Mouse (Mus musculus) skeletal muscle tissue, adult 2 months (tissue): Measurements from ENCODE around the gene Il11ra1.
"Not testable (repeated sequence)": the region's sequence is repeated elsewhere in the genome, so short reads cannot be mapped to it uniquely, and the experiment has no call there.

Experiments used
- DNase-seq: peaks from one replicate; pipeline ENCODE4 v3.0.0-alpha.2; 2012; ENCODE audit warnings: low read depth, low spot score

Gene Il11ra1

GRCm38 (mm10) chr4:41754797-41755337 lies 55.1 kb downstream of the Il11ra1 start, which contains the start of gene Galt:
Gene Galt (plus strand): TSS chr4:41755228.
- no peak for DNase-seq

DNA sequence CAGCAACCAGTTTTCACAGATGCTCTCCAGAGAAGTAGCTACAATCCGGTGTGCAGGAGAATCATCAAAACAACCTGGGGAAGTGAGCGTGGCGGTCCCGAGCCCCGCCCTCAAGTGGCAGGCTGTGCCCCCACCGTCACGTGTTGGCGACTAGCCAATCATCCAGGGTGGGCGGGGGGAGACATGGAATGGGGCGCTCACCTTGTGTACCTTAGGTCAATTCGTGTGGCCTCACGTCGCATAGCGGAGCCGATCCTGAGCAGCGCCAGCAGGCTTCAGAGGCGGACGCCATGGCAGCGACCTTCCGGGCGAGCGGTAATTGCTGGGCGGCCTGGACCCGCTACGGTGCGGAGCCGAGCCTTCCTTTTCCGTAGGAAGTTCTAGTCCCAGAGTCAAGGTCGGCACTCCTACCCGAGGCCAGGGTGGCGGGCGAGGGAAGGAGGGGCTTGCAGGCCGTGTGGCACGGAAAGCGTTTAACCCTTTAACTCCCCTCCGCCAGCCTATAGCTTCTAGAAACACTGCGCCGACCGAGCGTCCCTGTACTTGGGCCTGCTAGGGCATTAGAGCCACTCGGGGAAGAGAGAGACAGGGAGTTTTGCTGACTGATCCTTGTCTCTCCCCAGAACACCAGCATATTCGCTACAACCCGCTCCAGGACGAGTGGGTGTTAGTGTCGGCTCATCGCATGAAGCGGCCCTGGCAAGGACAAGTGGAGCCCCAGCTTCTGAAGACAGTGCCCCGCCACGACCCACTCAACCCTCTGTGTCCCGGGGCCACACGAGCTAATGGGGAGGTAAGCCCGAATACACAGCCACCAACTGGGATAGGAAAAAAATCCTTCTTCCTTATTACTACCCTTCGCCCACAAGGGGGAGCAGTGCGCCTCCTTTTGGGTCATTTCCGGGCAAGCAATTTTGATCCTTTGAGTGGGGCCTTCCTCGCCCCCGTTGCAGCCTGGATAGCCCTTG lies 55.8 kb downstream of the Il11ra1 start, which contains the start of gene Sigmar1:
Gene Sigmar1, minus strand, starts transcription at position 820 of the 968 bp plus-strand sequence.
- DNase-seq = peak; percentile 78

DNA sequence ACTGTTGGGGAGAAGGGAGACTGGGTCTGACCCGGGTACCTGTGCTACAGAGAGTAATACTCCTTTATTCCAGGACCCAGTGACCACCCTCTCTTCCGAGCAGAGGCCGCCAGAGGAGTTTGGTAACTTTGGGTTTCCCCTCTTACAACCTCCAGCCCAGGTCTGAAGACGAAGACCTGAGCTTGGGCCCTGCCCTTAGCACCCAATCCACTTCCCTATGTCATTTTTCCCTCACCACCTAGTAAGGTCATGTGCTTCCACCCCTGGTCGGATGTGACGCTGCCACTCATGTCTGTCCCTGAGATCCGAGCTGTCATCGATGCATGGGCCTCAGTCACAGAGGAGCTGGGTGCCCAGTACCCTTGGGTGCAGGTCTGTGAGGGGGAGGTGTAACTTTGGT lies 56.7 kb downstream of the Il11ra1 start:
- DNase-seq = no peak

GRCm38 (mm10) chr4:41757321-41757720 lies 57.5 kb downstream of the Il11ra1 start:
- DNase-seq = no peak

DNA sequence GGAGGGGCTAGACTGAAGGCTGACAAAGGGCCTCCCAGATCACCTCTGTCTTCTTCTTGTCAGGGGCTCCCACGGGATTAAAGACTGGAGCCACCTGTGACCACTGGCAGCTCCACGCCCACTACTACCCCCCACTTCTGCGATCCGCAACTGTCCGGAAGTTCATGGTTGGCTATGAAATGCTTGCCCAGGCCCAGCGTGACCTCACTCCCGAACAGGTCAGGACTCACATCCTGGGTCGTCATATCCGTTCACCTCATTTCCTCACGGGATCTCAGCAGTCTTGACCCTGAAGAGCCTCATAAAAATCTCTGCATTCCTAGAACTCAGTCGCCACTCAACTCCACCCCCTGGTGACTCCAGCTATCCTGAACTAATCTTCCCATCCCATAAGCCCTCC lies 58.2 kb downstream of the Il11ra1 start:
- DNase-seq = no peak

DNA sequence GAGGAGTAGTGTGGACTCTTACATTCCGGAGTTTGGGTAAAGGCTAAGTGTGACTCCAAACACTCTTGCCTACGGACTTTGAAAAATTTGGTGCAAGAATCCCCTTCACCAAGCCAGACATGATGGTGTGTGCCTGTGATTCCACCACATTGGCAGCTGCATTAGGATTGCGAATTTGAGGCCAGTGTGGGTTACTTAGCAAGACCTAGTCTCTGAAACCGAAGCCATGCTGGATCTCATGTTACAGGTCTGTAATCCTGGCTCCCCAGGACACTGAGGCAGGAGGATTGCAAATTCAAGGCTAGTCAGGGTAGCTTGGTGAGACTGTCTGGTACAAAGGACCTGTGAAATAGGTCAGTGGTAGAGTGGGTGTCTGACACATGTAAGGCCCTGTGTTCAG lies 58.9 kb downstream of the Il11ra1 start:
- DNase-seq = no peak

GRCm38 (mm10) chr4:41759206-41759605 lies 59.4 kb downstream of the Il11ra1 start:
- DNase-seq = no peak

DNA sequence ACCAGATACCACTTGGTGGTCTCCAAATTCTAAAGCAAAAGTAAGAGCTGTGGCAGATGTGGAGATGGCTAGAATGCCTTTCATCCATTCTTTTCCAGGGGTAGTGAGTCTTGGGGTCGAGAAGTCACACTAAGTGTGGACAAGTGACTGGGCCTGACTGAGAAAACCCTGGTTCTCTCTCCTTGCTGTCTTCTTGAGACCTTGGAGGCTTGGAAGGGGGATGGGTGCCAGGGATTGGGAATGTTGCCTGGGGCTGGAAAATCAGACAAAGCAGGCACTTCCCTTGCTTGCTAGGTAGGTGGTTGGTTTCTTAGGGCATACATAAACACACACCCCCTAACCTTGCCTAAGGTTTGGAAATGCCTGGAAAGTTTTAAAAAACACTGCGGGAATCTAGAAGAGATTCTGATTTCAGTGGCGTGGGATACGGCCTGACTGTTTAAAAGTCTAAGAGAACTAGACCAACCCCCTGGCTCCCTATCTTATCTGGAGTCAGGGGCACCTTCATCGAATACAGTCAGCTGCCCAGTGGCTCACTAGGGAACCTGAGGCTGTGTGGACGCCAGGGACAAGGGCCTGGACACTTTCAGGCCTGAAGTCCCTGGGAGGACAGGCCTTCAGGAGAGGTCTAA lies 60.0 kb downstream of the Il11ra1 start:
- no peak for DNase-seq

GRCm38 (mm10) chr4:41760288-41760721 lies 60.5 kb downstream of the Il11ra1 start:
- peak; percentile 96 for DNase-seq

- DNase-seq = no peak
Measured at GRCm38 (mm10) chr4:41760911-41761310, 61.1 kb downstream of the Il11ra1 start.

GRCm38 (mm10) chr4:41761680-41762079 lies 61.9 kb downstream of the Il11ra1 start:
- DNase-seq = no peak

GRCm38 (mm10) chr4:41762099-41762687 lies 62.4 kb downstream of the Il11ra1 start:
- DNase-seq = no peak

GRCm38 (mm10) chr4:41762688-41763114 lies 62.9 kb downstream of the Il11ra1 start:
- DNase-seq = peak; percentile 83

- DNase-seq = not testable (repeated sequence)
Measured at GRCm38 (mm10) chr4:41763176-41763575, 63.4 kb downstream of the Il11ra1 start.

DNA sequence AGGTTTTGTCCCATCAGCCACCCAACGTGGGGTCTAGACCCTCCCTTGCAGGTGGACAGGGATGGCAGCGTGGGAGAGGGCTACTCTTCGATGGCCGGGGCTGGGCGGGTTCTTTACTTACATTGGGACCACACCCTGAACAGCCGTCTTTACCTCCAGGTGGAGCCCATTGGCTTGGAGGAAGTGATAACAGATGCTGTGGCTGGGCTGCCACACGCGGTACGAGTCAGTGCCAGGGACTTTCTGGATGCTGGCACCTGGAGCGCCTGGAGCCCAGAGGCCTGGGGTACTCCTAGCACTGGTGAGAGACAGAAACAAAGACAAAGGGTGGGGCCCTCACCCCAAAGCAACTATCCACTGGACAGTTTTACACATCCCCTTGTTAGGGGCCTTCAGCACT lies 67.5 kb downstream of the Il11ra1 start:
- not testable (repeated sequence) for DNase-seq

- not testable (repeated sequence) for DNase-seq
Measured at GRCm38 (mm10) chr4:41772946-41773345, 73.2 kb downstream of the Il11ra1 start.

- peak; percentile 62 for DNase-seq
Measured at GRCm38 (mm10) chr4:41773502-41773901, 73.7 kb downstream of the Il11ra1 start.

DNA sequence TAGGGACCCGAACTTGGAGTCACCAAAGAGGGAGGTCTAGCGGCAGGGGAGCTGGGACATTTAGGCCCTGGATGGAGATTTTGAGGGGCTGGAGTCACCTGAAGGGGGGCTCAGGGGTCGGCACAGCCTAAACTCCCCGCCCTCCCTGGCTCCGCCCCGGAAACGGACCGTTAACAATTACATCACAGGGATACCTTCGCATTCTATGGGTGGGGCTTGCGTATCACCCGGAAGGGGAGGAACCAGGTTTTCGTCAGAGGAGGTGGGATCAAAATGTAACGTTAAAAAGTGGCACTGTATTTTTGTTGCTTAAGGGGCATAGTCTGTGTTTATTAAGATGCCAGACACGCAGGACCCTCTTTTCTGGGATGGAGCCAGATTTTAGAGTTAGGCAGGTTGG lies 74.2 kb downstream of the Il11ra1 start, which contains the start of gene Ccl27a:
Gene Ccl27a, minus strand, starts transcription at position 246 of the 400 bp plus-strand sequence.
- peak; percentile 62 for DNase-seq

GRCm38 (mm10) chr4:41774506-41774905 lies 74.7 kb downstream of the Il11ra1 start:
- not testable (repeated sequence) for DNase-seq

DNA sequence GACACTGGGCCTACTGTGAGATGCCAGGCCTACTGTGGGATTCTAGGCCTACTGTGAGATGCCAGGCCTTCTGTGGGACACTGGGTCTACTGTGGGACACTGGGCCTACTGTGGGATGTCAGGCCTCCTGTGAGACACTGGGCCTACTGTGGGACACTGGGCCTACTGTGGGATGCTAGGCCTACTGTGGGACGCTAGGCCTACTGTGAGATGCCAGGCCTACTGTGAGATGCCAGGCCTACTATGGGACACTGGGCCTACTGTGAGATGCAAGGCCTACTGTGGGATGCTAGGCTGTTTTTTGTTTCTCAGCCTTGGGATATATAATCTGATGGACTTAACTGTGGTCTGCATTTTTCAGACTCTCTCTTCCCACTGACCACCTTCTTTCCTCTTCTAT lies 76.1 kb downstream of the Il11ra1 start:
- DNase-seq = not testable (repeated sequence)

GRCm38 (mm10) chr4:41781271-41781670 lies 81.5 kb downstream of the Il11ra1 start:
- not testable (repeated sequence) for DNase-seq
